18 mouse cellular contexts compared by ENCODE assay signal in the genomic region with DNA sequence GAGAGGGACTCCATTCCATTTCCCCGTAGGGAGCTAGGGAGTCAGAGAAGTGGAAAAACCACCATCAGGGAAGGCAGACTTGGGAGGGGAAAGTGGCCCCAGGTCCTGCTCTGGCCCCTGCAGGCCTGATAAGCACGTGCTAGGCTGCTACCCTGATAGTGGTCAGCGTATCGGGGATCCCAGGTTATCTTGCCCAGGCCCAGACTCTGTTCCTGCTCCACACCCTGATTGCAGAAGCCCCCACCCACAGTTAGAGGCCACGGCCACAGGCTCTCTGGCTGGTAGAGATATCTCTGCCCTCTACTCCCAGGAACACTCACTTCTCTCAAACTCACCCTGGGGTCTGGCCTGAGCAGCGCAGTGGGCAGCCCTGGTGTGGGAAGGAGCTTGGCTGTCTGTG. TPM values are rescaled to one million over a fixed set of nuclear protein-coding genes. Genes with fewer than 3 reads are reported as not detected.
DNase-seq lines count a peak whose midpoint lies in the region; ATAC-seq and TF ChIP-seq lines count a peak whose summit lies in the region.
"Had no signal": no experiment of that assay in that cellular context is flagged by ENCODE, and none has a peak within 500 bp of the region (broad histone marks: within the 10 kb centered on the region; RNA-seq: fewer than 3 reads in every experiment).

No protein-coding gene starts in this region.

- H3K4me1 ChIP-seq in kidney, embryonic 15.5 days = no peaks in the 10 kb centered on the region
- no peaks in the 10 kb centered on the region for H3K4me1 ChIP-seq in kidney, adult 2 months (ENCODE audit: control insufficient read depth, insufficient read depth, low read length)
- peaks cover 59 to 66% of the 10 kb centered on the region in 2 experiments for H3K4me1 ChIP-seq in liver, embryonic 14.5 days (replicated peaks; ENCODE audit: control insufficient read depth in 2 of 2, insufficient read depth in 2 of 2, low read length in 1 of 2)
- H3K4me1 ChIP-seq in stomach, embryonic 16.5 days (ENCODE audit: control insufficient read depth, insufficient read depth, low read length) = peaks cover 5% of the 10 kb centered on the region; the same call in 1 of the 2 replicates
- no peaks in the 10 kb centered on the region for H3K4me1 ChIP-seq in lung, adult 2 months (ENCODE audit: control insufficient read depth, insufficient read depth, low read length)
- H3K4me1 ChIP-seq: hindbrain, embryonic 12.5 days; midbrain, embryonic 13.5 days had no signal

- no peak overlapping the region for H3K4me2 ChIP-seq in kidney, embryonic 15.5 days
- peak overlapping the region; percentile 95 for H3K4me2 ChIP-seq in liver, embryonic 14.5 days (ENCODE audit: low read depth)
- no peak overlapping the region for H3K4me2 ChIP-seq in stomach, embryonic 16.5 days (ENCODE audit: low read depth, low read length)
- H3K4me2 ChIP-seq: hindbrain, embryonic 12.5 days; midbrain, embryonic 13.5 days had no signal

- TF ChIP-seq EP300 in liver, embryonic 14.5 days (IDR thresholded peaks at IDR 0.05; ENCODE audit: low read depth) = peak; percentile 99

- intact Hi-C loops in gastrocnemius, postnatal 36 days (cut with DNase I) = no loop called here

- no peak overlapping the region for H3K4me3 ChIP-seq in kidney, embryonic 15.5 days (replicated peaks)
- H3K4me3 ChIP-seq in kidney, adult 2 months (ENCODE audit: insufficient read depth, low read depth, low read length) = no peak overlapping the region
- peak overlapping the region; percentile 48 to 69 for H3K4me3 ChIP-seq in liver, embryonic 14.5 days (ENCODE audit: insufficient read depth in 1 of 2, low read depth in 2 of 2, low read length in 2 of 2)
- no peak overlapping the region for H3K4me3 ChIP-seq in stomach, embryonic 16.5 days (replicated peaks; ENCODE audit: low read length)
- H3K4me3 ChIP-seq in lung, adult 2 months (replicated peaks; ENCODE audit: extremely low read depth, low read depth, low read length) = no peak overlapping the region
- H3K4me3 ChIP-seq: hindbrain, embryonic 12.5 days; left cerebral cortex, adult 2 months; midbrain, embryonic 13.5 days had no signal

- ATAC-seq in kidney, embryonic 15.5 days (replicated peaks; ENCODE audit: low FRiP score) = peak; percentile 78
- peak; percentile 57 for ATAC-seq in common myeloid progenitor, adult 5-6 weeks (replicated peaks; ENCODE audit: low read depth, poor library complexity, severe bottlenecking)
- peak; percentile 68 for ATAC-seq in liver, embryonic 14.5 days (ENCODE audit: insufficient read depth)
- peak; percentile 65 for ATAC-seq in stomach, embryonic 16.5 days (ENCODE audit: insufficient read depth, low FRiP score)
- ATAC-seq: CD4-positive, CD25-positive, alpha-beta regulatory T cell, adult 4 months; midbrain, embryonic 13.5 days had no signal

- no peak overlapping the region for H3K27ac ChIP-seq in kidney, embryonic 15.5 days
- H3K27ac ChIP-seq in kidney, adult 2 months (ENCODE audit: insufficient read depth, low read depth, low read length) = no peak overlapping the region
- H3K27ac ChIP-seq in liver, embryonic 14.5 days = peak overlapping the region; percentile 98
- no peak overlapping the region for H3K27ac ChIP-seq in stomach, embryonic 16.5 days (ENCODE audit: low read length)
- H3K27ac ChIP-seq: hindbrain, embryonic 12.5 days; kidney, postnatal 0 days; left cerebral cortex, adult 2 months; midbrain, embryonic 13.5 days had no signal

- no peak for TF ChIP-seq CTCF in kidney, adult 2 months (conservative IDR thresholded peaks at IDR 0.05; ENCODE audit: insufficient read depth, insufficient read length, low read depth, low read length)
- TF ChIP-seq CTCF in liver, embryonic 14.5 days (IDR thresholded peaks at IDR 0.05; ENCODE audit: low read depth) = no peak
- no peak for TF ChIP-seq CTCF in lung, adult 2 months (IDR thresholded peaks at IDR 0.05; ENCODE audit: insufficient read depth, low read length)

- H3K9me3 ChIP-seq in kidney, embryonic 15.5 days (replicated peaks) = no peaks in the 10 kb centered on the region
- no peaks in the 10 kb centered on the region for H3K9me3 ChIP-seq in liver, embryonic 14.5 days (ENCODE audit: control insufficient read depth, low read length)
- no peaks in the 10 kb centered on the region for H3K9me3 ChIP-seq in stomach, embryonic 16.5 days (replicated peaks; ENCODE audit: control insufficient read depth, low read length)
- H3K9me3 ChIP-seq: hindbrain, embryonic 12.5 days; midbrain, embryonic 13.5 days had no signal

- peaks cover 31% of the 10 kb centered on the region for H3K36me3 ChIP-seq in kidney, embryonic 15.5 days
- no peaks in the 10 kb centered on the region for H3K36me3 ChIP-seq in kidney, adult 2 months (ENCODE audit: control insufficient read depth, insufficient read depth, low read length)
- peaks cover 9% of the 10 kb centered on the region for H3K36me3 ChIP-seq in liver, embryonic 14.5 days (replicated peaks; ENCODE audit: control insufficient read depth, insufficient read depth, low read depth)
- H3K36me3 ChIP-seq in stomach, embryonic 16.5 days (ENCODE audit: control insufficient read depth, insufficient read depth, low read length) = peaks cover 6% of the 10 kb centered on the region; the same call in 1 of the 2 replicates

- no peak overlapping the region for H3K9ac ChIP-seq in kidney, embryonic 15.5 days
- peak overlapping the region; percentile 90 for H3K9ac ChIP-seq in liver, embryonic 14.5 days (replicated peaks)
- peak overlapping the region; percentile 23; the same call in 1 of the 2 replicates for H3K9ac ChIP-seq in stomach, embryonic 16.5 days (ENCODE audit: low read length)
- H3K9ac ChIP-seq: hindbrain, embryonic 12.5 days; midbrain, embryonic 13.5 days had no signal

- no peak for DNase-seq in kidney, adult 2 months
- DNase-seq in liver, embryonic 14.5 days (ENCODE audit: low read depth in 3 of 3, low spot score in 3 of 3) = peak; percentile 84 to 93 (median 92)
- DNase-seq in gastrocnemius, postnatal 36 days = no peak
- DNase-seq in frontal cortex, postnatal 36 days (ENCODE audit: low spot score in 2 of 2) = no peak
- DNase-seq in lung, adult 2 months = no peak
- DNase-seq: adrenal gland, postnatal 36 days; cerebellum, postnatal 14 days; gastrocnemius, postnatal 25 days; right cerebral cortex, postnatal 14 days; thymus, postnatal 14 days had no signal

- WGBS in kidney, embryonic 15.5 days = 91% methylated on average over 6 of the region's 6 CpGs
- WGBS in kidney, adult 2 months = 87% methylated on average over 6 of the region's 6 CpGs
- 11% methylated on average over 6 of the region's 6 CpGs for WGBS in liver, embryonic 14.5 days (ENCODE audit: insufficient replicate concordance)
- 66% methylated on average over 6 of the region's 6 CpGs for WGBS in stomach, embryonic 16.5 days
- WGBS in lung, adult 2 months = 80% methylated on average over 6 of the region's 6 CpGs

- no peak for TF ChIP-seq POLR2A in kidney, adult 2 months (IDR thresholded peaks at IDR 0.05; ENCODE audit: low read depth, low read length)
- TF ChIP-seq POLR2A in lung, adult 2 months (IDR thresholded peaks at IDR 0.05; ENCODE audit: borderline replicate concordance, extremely low read depth, low read depth, low read length) = no peak

- no peaks in the 10 kb centered on the region for H3K27me3 ChIP-seq in kidney, embryonic 15.5 days
- H3K27me3 ChIP-seq in kidney, adult 2 months (replicated peaks; ENCODE audit: control insufficient read depth, insufficient read depth, low read length) = no peaks in the 10 kb centered on the region
- no peaks in the 10 kb centered on the region for H3K27me3 ChIP-seq in liver, embryonic 14.5 days (ENCODE audit: control insufficient read depth, insufficient read depth, low read length)
- no peaks in the 10 kb centered on the region for H3K27me3 ChIP-seq in stomach, embryonic 16.5 days (ENCODE audit: control insufficient read depth, insufficient read depth, low read length)
- H3K27me3 ChIP-seq: hindbrain, embryonic 12.5 days; midbrain, embryonic 13.5 days had no signal

RNA-seq across cellular contexts. Expression of a gene that starts 10.5 kb away (rescaled TPM):
- polyA plus RNA-seq in kidney, embryonic 15.5 days (2015; fragmentation: Nextera tagmentation; extraction: Ambion mirVana) = 34.2 and 38.4 TPM in 2 replicates
- 39.1 and 41.6 TPM in 2 replicates for polyA plus RNA-seq in kidney, adult 2 months (2012; rRNA removed)
- 19.3 and 25.5 TPM in 2 replicates for total RNA-seq in common myeloid progenitor, adult 5-6 weeks (2017)
- polyA plus RNA-seq in liver, embryonic 14.5 days (2012; rRNA removed) = 9.8 and 10.2 TPM in 2 replicates
- 14.9 and 16.6 TPM in 2 replicates for polyA plus RNA-seq in liver, embryonic 14.5 days (2014; fragmentation: Nextera tagmentation; extraction: Ambion mirVana)
- 28.3 and 29.0 TPM in 2 replicates for polyA plus RNA-seq in stomach, embryonic 16.5 days (2015; fragmentation: Nextera tagmentation; extraction: Ambion mirVana)
- total RNA-seq in gastrocnemius, postnatal 36 days (2021) = 10 to 100 TPM; 21.7 to 22.7 TPM
- 23.9 and 27.8 TPM in 2 replicates for polyA plus RNA-seq in lung, adult 2 months (2012; rRNA removed)

RNA-seq across cellular contexts. Expression of a gene that starts 24.8 kb away (rescaled TPM):
- 14.5 and 18.2 TPM in 2 replicates for polyA plus RNA-seq in kidney, embryonic 15.5 days (2015; fragmentation: Nextera tagmentation; extraction: Ambion mirVana)
- polyA plus RNA-seq in kidney, adult 2 months (2012; rRNA removed) = 13.4 and 14.7 TPM in 2 replicates
- 6.5 and 7.2 TPM in 2 replicates for total RNA-seq in common myeloid progenitor, adult 5-6 weeks (2017)
- polyA plus RNA-seq in liver, embryonic 14.5 days (2012; rRNA removed) = 2.5 and 3.1 TPM in 2 replicates
- polyA plus RNA-seq in liver, embryonic 14.5 days (2014; fragmentation: Nextera tagmentation; extraction: Ambion mirVana) = 3.8 and 4.1 TPM in 2 replicates
- 9.5 and 11.5 TPM in 2 replicates for polyA plus RNA-seq in stomach, embryonic 16.5 days (2015; fragmentation: Nextera tagmentation; extraction: Ambion mirVana)
- total RNA-seq in gastrocnemius, postnatal 36 days (2021) = 1 to 10 TPM; 6.0 to 6.1 TPM
- polyA plus RNA-seq in lung, adult 2 months (2012; rRNA removed) = 21.6 and 25.6 TPM in 2 replicates

RNA-seq across cellular contexts. Expression of a gene that starts 31.9 kb away (rescaled TPM):
- 46.1 and 53.2 TPM in 2 replicates for polyA plus RNA-seq in kidney, embryonic 15.5 days (2015; fragmentation: Nextera tagmentation; extraction: Ambion mirVana)
- 95.0 and 96.9 TPM in 2 replicates for polyA plus RNA-seq in kidney, adult 2 months (2012; rRNA removed)
- 29.7 and 38.4 TPM in 2 replicates for total RNA-seq in common myeloid progenitor, adult 5-6 weeks (2017)
- 17.9 and 18.3 TPM in 2 replicates for polyA plus RNA-seq in liver, embryonic 14.5 days (2012; rRNA removed)
- 16.7 and 20.4 TPM in 2 replicates for polyA plus RNA-seq in liver, embryonic 14.5 days (2014; fragmentation: Nextera tagmentation; extraction: Ambion mirVana)
- 59.0 and 61.1 TPM in 2 replicates for polyA plus RNA-seq in stomach, embryonic 16.5 days (2015; fragmentation: Nextera tagmentation; extraction: Ambion mirVana)
- 10 to 100 TPM; 51.7 to 55.6 TPM for total RNA-seq in gastrocnemius, postnatal 36 days (2021)
- 114 and 145 TPM in 2 replicates for polyA plus RNA-seq in lung, adult 2 months (2012; rRNA removed)

RNA-seq across cellular contexts. Expression of a gene that starts 37.6 kb away (rescaled TPM):
- polyA plus RNA-seq in kidney, embryonic 15.5 days (2015; fragmentation: Nextera tagmentation; extraction: Ambion mirVana) = 16.6 and 18.3 TPM in 2 replicates
- polyA plus RNA-seq in kidney, adult 2 months (2012; rRNA removed) = 7.1 and 9.3 TPM in 2 replicates
- total RNA-seq in common myeloid progenitor, adult 5-6 weeks (2017) = 12.1 and 12.8 TPM in 2 replicates
- 8.6 and 9.4 TPM in 2 replicates for polyA plus RNA-seq in liver, embryonic 14.5 days (2012; rRNA removed)
- polyA plus RNA-seq in liver, embryonic 14.5 days (2014; fragmentation: Nextera tagmentation; extraction: Ambion mirVana) = 17.3 and 17.8 TPM in 2 replicates
- polyA plus RNA-seq in stomach, embryonic 16.5 days (2015; fragmentation: Nextera tagmentation; extraction: Ambion mirVana) = 12.1 and 13.8 TPM in 2 replicates
- 1 to 10 TPM in 1 of 2 experiments, under 1 TPM in 1; 0.94 to 1.9 TPM for total RNA-seq in gastrocnemius, postnatal 36 days (2021)
- 7.9 and 8.7 TPM in 2 replicates for polyA plus RNA-seq in lung, adult 2 months (2012; rRNA removed)

Comparison
In these comparisons a context has a peak if more than half of its experiments do, and no peak if none do; other contexts are left out.
1. H3K4me3 ChIP-seq: peak in liver, embryonic 14.5 days (2 of 2); none in kidney, embryonic 15.5 days (single experiment), kidney, adult 2 months (single experiment), stomach, embryonic 16.5 days (single experiment) and lung, adult 2 months (single experiment).
2. DNase-seq: peak in liver, embryonic 14.5 days (3 of 3); none in kidney, adult 2 months (single experiment), gastrocnemius, postnatal 36 days (0 of 2), frontal cortex, postnatal 36 days (0 of 2) and lung, adult 2 months (single experiment).
3. Peak in every context shown above with its lines, with median percentiles within 50 percentile points of each other: ATAC-seq.